Mouse (Mus musculus): ENCODE measurements around the gene Ywhaq.

DNA sequence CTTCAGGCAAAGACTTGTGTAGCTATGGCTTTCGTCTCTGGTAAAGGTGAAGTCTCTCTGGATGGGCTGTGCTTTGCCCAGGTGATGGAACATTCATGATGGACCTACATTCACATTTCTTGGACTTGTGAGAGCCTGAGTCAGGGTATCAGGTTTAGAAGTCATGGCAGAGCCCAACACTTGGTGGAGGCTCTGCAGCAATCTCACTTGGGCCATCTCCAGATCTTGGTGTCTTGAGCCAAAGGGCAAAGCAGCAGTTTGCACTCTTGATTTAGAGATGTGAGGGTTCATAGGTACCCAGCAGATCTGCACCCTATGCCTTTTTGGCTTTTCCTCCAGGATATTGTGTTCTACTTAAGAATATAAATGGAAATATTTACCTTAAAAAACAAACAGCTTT, 38.6 kb upstream of the Ywhaq start:
- TF ChIP-seq MAX (IDR thresholded peaks at IDR 0.05; ENCODE audit: low read depth) (no peak), USF1 (IDR thresholded peaks at IDR 0.05; ENCODE audit: low read depth) (no peak), POLR2A (IDR thresholded peaks at IDR 0.05; ENCODE audit: insufficient read length, low read depth) (no peak), MYOD1 (IDR thresholded peaks at IDR 0.05; ENCODE audit: control insufficient read depth in 1 of 3, insufficient read length in 2 of 3, low read depth in 2 of 3) (no peak), REST (IDR thresholded peaks at IDR 0.05; ENCODE audit: insufficient read depth, insufficient read length) (no peak), E2F4 (IDR thresholded peaks at IDR 0.05; ENCODE audit: insufficient read depth) (no peak), CEBPB (IDR thresholded peaks at IDR 0.05; ENCODE audit: insufficient read depth, poor library complexity, severe bottlenecking) (no peak), MYOG (IDR thresholded peaks at IDR 0.05; ENCODE audit: control insufficient read depth in 1 of 3, insufficient read depth in 1 of 3, insufficient read length in 2 of 3, low read depth in 2 of 3) (no peak), TCF12 (IDR thresholded peaks at IDR 0.05; ENCODE audit: insufficient read depth, poor library complexity, severe bottlenecking) (no peak), POLR2AphosphoS2 (IDR thresholded peaks at IDR 0.05; ENCODE audit: insufficient read length, low read depth) (no peak), TCF3 (IDR thresholded peaks at IDR 0.05; ENCODE audit: insufficient read length, low read depth) (no peak), SRF (IDR thresholded peaks at IDR 0.05; ENCODE audit: control insufficient read depth, insufficient read length, low read depth) (no peak)

All from myocyte (in vitro differentiated cells).